Mouse (Mus musculus) cerebellum, adult 2 months (tissue): ENCODE data around the gene Nanos2. TPM values are rescaled to one million over a fixed set of nuclear protein-coding genes. Genes with fewer than 3 reads are reported as not detected.
A peak's percentile ranks its signal among the peaks of the same experiment; 100 is the strongest.

Source experiments
- DNase-seq, 2 experiments: peaks; one replicate each; pipeline ENCODE4 v3.0.0; 2021
- H3K27ac ChIP-seq: fragments of 200-500 bp; 2 replicates; pipeline ENCODE4 v1.5.1; 2012; ENCODE audit warnings: low read length, control low read depth, inconsistent platforms; ENCODE audit not compliant: insufficient read depth
- H3K27me3 ChIP-seq: fragments of 200-500 bp; 2 replicates; pipeline ENCODE4 v1.6.1; 2012; ENCODE audit warnings: inconsistent platforms, mild to moderate bottlenecking, low read length, moderate library complexity; ENCODE audit not compliant: control insufficient read depth, insufficient read depth
- H3K4me1 ChIP-seq: fragments of 200-500 bp; 2 replicates; pipeline ENCODE4 v1.6.1; 2011; ENCODE audit warnings: low read length; ENCODE audit not compliant: control insufficient read depth, insufficient read depth
- H3K4me3 ChIP-seq: fragments of 200-500 bp; replicated peaks from 2 replicates; pipeline ENCODE3; 2011; ENCODE audit warnings: mild to moderate bottlenecking, low read depth, low read length, control low read depth; ENCODE audit not compliant: insufficient read depth
- CTCF ChIP-seq: fragments of 200-500 bp; IDR thresholded peaks from 2 replicates; pipeline ENCODE4 v1.5.1; 2011; ENCODE audit warnings: low read depth, mild to moderate bottlenecking, control low read depth, low read length, moderate library complexity, borderline replicate concordance; ENCODE audit not compliant: insufficient read depth
- POLR2A ChIP-seq: fragments of 200-500 bp; IDR thresholded peaks from 2 replicates; pipeline ENCODE4 v1.6.1; 2011; ENCODE audit warnings: low read length, control low read depth, borderline replicate concordance; ENCODE audit not compliant: insufficient read depth
- WGBS: fragments of 180-500 bp; shearing (Covaris S2); methylation state at CpG from one replicate; pipeline ENCODE4 v1.1.7; 2018; 5-methylcytosine and 5-hydroxymethylcytosine counted together
- polyA plus RNA-seq: library from polyadenylated mRNA; depleted of rRNA; stranded (reverse); fragments of >200 nt; gene quantifications from 2 replicates; pipeline ENCODE4 v1.2.3, GENCODE M21; 2012

Gene Nanos2
- polyA plus RNA-seq, 1 experiment: 2.7 TPM

DNA sequence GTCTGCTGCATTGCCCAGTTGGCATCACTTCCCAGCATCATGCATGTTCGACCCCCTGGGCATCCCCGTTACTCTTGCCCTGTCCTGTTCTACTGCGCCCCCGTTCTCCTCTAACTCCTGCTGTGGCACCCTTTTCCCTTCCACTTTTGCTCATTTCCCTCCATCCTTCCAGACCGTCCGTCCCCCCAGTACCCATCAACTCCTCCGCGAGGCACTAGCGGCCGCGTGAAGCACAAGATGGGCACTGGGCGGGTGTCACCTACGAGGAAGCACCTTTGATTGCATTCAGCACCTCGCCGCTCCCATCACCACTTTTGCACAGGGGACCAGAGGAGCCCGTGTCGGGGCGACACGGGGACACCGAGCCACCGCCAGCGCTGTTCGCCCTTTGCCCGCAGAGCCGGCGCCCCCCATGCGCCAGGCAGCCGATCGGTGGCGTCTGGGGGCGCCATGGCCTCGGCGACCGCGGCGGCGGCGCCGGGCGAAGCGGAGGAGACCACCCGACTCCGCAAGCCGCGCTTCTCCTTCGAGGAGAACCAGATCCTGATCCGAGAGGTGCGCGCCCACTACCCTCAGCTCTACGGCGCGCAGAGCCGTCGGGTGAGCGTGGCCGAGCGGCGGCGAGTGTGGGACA, 4.6 kb downstream of the Nanos2 start:
- under 1% methylated on average over 58 of the region's 59 CpGs for WGBS
- DNase-seq: peak; percentile 60 to 72
- peaks cover 10% of the 10 kb centered on the region; the same call in 1 of the 2 replicates for H3K4me1 ChIP-seq
- H3K27ac ChIP-seq: peak overlapping the region; percentile 21
- no peaks in the 10 kb centered on the region for H3K27me3 ChIP-seq
- TF ChIP-seq POLR2A (no peak), CTCF (no peak)
- H3K4me3 ChIP-seq: peak overlapping the region; percentile 80

DNA sequence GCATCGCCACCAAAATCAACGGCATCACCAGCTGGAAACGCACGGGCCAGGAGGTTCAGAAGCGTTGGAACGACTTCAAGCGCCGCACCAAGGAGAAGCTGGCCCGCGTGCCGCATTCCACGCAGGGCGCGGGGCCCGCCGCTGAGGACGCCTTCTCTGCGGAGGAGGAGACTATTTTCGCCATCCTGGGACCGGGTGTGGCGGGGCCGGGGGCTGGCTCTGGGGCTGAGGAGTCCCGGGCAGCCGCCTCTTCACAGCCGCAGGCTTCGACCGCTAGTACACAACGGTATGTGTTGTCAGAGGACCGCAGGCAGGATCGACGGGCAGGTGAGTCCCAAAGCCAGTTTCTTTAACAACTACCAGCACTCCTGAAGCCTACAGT, 5.1 kb downstream of the Nanos2 start:
- Histone ChIP-seq H3K27me3 (no peaks in the 10 kb centered on the region), H3K4me1 (peaks cover 10% of the 10 kb centered on the region; the same call in 1 of the 2 replicates), H3K27ac (peak overlapping the region; percentile 21), H3K4me3 (peak overlapping the region; percentile 80)
- no peak for TF ChIP-seq CTCF
- no peak for TF ChIP-seq POLR2A
- WGBS: 2% methylated on average over 31 of the region's 31 CpGs
- DNase-seq: peak; percentile 63 to 67

DNA sequence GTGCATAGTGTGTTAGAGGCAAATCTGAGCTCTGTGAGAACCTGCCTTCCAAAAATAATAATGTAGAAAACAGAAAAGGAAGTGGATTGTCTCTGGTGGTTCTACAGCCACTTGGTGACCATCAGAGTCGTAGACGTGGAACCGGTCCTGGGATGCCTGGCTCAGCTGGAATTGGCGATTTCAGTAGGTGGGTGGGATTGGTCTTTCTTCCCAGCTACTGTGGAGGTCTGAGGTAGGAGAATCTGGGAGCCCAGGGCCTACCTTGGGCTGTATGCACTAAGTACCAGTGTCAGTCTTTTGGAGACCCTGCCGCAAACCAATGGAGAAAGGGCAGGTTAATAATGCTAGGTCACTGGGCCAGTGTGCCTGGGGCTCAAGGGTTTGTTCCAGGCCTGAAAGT, 5.8 kb downstream of the Nanos2 start:
- Histone ChIP-seq H3K4me1 (peaks cover 10% of the 10 kb centered on the region; the same call in 1 of the 2 replicates), H3K27ac (no peak overlapping the region), H3K4me3 (peak overlapping the region; percentile 80), H3K27me3 (no peaks in the 10 kb centered on the region)
- WGBS: 73% methylated on average over 5 of the region's 5 CpGs
- DNase-seq: no peak
- no peak for TF ChIP-seq POLR2A
- no peak for TF ChIP-seq CTCF

DNA sequence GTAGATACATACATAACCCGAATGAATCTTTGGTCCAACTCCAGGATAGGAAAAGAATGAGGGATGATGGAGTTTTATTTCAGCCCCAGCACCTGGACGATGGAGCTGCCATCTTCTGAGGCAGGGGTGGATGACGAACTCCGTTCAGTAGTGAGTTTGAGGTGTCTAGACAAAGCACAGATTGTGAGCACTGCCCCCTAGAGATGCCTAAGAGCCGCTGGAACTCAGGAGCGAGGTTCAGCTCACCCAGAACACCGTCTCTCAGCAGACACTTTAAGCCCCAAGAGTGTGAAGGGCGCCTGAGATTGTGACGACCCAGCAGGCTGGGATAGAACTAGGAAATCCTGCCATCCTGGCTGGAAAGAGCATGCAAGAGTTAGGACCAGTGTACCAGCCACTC, 11.6 kb downstream of the Nanos2 start:
- H3K27me3 ChIP-seq: no peaks in the 10 kb centered on the region
- DNase-seq: peak; percentile 11 to 29
- peaks cover 5% of the 10 kb centered on the region; the same call in 1 of the 2 replicates for H3K4me1 ChIP-seq
- no peak overlapping the region for H3K27ac ChIP-seq
- no peak overlapping the region for H3K4me3 ChIP-seq
- no peak for TF ChIP-seq POLR2A
- peak; percentile 21; the same call in 1 of the 2 replicates for TF ChIP-seq CTCF
- WGBS: 26% methylated on average over 9 of the region's 9 CpGs

DNA sequence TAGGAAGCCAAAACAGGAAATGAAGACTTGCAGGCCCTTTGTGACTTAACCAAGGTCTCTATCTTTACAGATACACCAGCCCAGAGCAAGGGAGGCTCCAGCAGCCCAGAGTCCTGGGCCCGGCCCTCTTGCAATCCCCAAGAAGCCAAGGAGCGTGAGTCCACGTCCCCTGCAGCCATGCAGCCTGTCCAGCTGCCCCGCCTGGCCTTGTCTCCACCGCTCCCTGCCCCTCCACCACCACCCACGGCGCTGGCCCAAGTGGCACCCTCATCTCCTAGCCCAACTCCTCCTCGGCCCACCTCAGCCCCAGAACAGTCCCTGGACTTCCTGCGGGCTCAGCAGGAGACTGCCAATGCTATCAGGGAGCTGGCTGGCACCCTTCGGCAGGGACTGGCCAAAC, 13.2 kb downstream of the Nanos2 start:
- WGBS: 56% methylated on average over 10 of the region's 10 CpGs
- TF ChIP-seq CTCF: no peak
- TF ChIP-seq POLR2A: no peak
- H3K27ac ChIP-seq: no peak overlapping the region
- H3K4me1 ChIP-seq: peaks cover 11% of the 10 kb centered on the region
- H3K4me3 ChIP-seq: no peak overlapping the region
- H3K27me3 ChIP-seq: no peaks in the 10 kb centered on the region
- DNase-seq: peak; percentile 19 to 31

DNA sequence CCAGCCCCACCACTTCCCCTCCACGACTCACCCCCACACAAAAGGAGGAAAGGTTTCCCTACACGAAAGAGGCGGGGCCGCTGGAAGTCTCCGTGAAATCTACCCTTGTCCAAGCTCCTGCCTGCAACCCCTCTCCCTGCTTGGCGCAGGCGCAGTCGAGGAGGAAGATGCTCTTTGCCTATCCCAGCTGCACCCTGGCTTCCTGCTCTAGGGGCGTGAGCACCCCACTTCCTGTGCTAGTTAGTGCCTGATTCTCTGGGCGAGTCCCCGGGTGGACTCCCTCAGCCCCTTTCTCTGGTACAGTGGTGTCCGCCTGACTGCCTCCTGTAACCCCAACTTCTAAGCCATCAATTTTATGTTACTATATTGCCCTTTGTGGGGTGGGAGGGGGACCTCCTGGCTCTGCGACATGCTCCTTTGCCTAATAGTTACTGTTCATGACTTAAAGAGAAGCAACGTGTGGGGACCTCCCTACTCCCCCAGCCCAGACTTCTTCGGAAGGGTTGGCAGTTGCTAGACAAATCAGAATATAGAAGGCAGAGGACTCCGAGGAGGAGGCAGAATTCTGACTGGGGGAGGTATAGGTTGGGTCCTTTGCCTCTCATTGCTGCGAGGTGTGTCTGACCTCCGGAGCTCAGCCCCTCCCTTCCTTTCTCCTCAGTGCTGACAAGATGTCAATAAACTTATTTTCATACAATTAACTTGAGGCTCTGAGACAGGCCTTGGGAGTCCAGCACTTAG, 14.0 kb downstream of the Nanos2 start:
- H3K4me1 ChIP-seq: peaks cover 18% of the 10 kb centered on the region
- H3K4me3 ChIP-seq: no peak overlapping the region
- TF ChIP-seq CTCF (no peak), POLR2A (no peak)
- no peak overlapping the region for H3K27ac ChIP-seq
- WGBS: 53% methylated on average over 18 of the region's 18 CpGs
- DNase-seq: peak; percentile 25 to 31
- H3K27me3 ChIP-seq: no peaks in the 10 kb centered on the region

DNA sequence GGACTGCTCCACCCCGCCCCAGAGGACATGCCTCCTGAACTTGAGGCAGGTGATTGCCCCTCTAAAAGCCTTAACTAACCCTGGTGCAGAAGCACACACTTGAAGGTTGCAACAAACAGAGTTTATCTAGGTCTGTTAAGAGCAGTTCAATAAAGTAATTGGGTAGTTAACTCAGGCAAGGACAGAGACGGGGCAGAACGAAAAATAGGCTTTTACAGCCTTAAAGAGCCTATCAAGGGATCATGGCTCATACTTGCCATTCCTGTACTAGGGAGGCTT, 14.5 kb downstream of the Nanos2 start:
- DNase-seq: no peak
- 78% methylated on average over 3 of the region's 3 CpGs for WGBS
- Histone ChIP-seq H3K27ac (no peak overlapping the region), H3K4me1 (peaks cover 18% of the 10 kb centered on the region), H3K4me3 (no peak overlapping the region), H3K27me3 (no peaks in the 10 kb centered on the region)
- no peak for TF ChIP-seq POLR2A
- TF ChIP-seq CTCF: no peak

DNA sequence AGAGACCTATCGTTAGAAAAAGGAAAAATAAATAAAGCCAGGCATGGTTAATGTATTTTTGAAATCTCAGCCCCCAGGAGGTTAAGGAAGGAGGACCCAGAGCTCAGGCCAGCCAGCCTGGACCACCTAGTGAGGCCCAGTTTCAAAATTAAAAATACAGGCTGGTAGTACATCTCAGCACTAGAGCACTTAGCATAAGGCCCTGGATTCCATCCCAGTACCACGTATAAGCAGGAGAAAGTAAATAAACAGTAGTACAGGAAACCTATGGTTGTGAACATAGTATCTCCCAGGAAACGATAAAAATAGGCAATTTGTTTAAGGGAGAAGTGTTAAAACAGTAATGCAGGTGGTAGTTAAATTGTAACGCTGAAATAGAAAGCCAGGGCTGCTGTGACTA, 14.9 kb downstream of the Nanos2 start:
- DNase-seq: peak; percentile 15 to 23
- no peak overlapping the region for H3K27ac ChIP-seq
- WGBS: 28% methylated on average over 4 of the region's 4 CpGs
- H3K4me1 ChIP-seq: peaks cover 18% of the 10 kb centered on the region
- TF ChIP-seq POLR2A: no peak
- TF ChIP-seq CTCF: no peak
- H3K4me3 ChIP-seq: peak overlapping the region; percentile 79
- no peaks in the 10 kb centered on the region for H3K27me3 ChIP-seq
